Mouse (Mus musculus) cerebellum, adult 2 months (tissue): Measurements from ENCODE around the gene Syne2.

ENCODE experiments used
- CTCF ChIP-seq: fragments of 200-500 bp; IDR thresholded peaks from 2 replicates; pipeline ENCODE4 v1.5.1; 2011; ENCODE audit warnings: low read depth, mild to moderate bottlenecking, control low read depth, low read length, moderate library complexity, borderline replicate concordance; ENCODE audit not compliant: insufficient read depth
- POLR2A ChIP-seq: fragments of 200-500 bp; IDR thresholded peaks from 2 replicates; pipeline ENCODE4 v1.6.1; 2011; ENCODE audit warnings: low read length, control low read depth, borderline replicate concordance; ENCODE audit not compliant: insufficient read depth

- no peak for TF ChIP-seq CTCF
- no peak for TF ChIP-seq POLR2A
These were observed 286.8 kb downstream of the Syne2 start for GRCm38 (mm10) chr12:76104596-76105351.
